Mouse (Mus musculus) bone marrow, adult 2 months (tissue): ENCODE results near the gene Ptrh2. TPM values are rescaled to one million over a fixed set of nuclear protein-coding genes. Genes with fewer than 3 reads are reported as not detected.

Source experiments
- H3K27ac ChIP-seq: fragments of 200-500 bp; 2 replicates; pipeline ENCODE4 v1.5.1; 2012; ENCODE audit warnings: low read depth, mild to moderate bottlenecking, control low read depth, inconsistent platforms, low read length; ENCODE audit not compliant: control insufficient read depth, poor library complexity, insufficient read depth
- H3K4me1 ChIP-seq: fragments of 200-500 bp; 2 replicates; pipeline ENCODE4 v1.6.1; 2011; ENCODE audit warnings: low read length; ENCODE audit not compliant: control insufficient read depth, insufficient read depth
- H3K4me3 ChIP-seq: fragments of 200-500 bp; replicated peaks from 2 replicates; pipeline ENCODE3; 2011; ENCODE audit warnings: mild to moderate bottlenecking, low read depth, low read length, control low read depth; ENCODE audit not compliant: control insufficient read depth
- CTCF ChIP-seq: fragments of 200-500 bp; IDR thresholded peaks from 2 replicates; pipeline ENCODE4 v1.5.1; 2011; ENCODE audit warnings: low read length, control low read depth; ENCODE audit not compliant: control insufficient read depth, insufficient read depth
- POLR2A ChIP-seq: fragments of 200-500 bp; IDR thresholded peaks from 2 replicates; pipeline ENCODE4 v1.6.1; 2011; ENCODE audit warnings: low read depth, mild to moderate bottlenecking, control low read depth, low read length, borderline replicate concordance; ENCODE audit not compliant: control insufficient read depth
- WGBS: fragments of 180-500 bp; shearing (Covaris S2); methylation state at CpG from one replicate; pipeline ENCODE4 v1.1.7; 2018; 5-methylcytosine and 5-hydroxymethylcytosine counted together
- polyA plus RNA-seq: library from polyadenylated mRNA; stranded (reverse); fragments of >200 nt; gene quantifications from 2 replicates; pipeline ENCODE4 v1.2.4, GENCODE M21; 2011; ENCODE audit warnings: low replicate concordance; ENCODE audit not compliant: missing spikeins, insufficient read depth, insufficient read length

The Ptrh2 gene
- polyA plus RNA-seq, 1 experiment = 14.3 TPM

DNA sequence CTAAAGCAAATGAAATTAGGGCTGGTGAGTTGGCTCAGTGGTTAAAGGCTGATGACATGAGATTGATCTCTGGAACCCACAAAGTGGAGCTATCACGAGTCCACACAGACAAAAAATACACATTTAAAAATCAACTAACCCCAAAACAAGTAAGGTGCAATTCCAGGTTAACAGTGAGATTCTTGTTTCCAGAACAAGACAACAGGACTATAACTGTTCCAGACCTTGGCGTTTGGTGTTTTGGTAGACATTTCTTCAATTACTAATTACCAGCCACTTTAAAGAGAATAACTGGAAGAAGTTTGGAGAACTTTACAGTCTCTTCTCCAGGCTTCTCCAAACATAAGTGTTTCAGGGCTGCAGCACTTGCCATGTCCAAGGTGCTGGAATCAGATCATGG, 8.8 kb downstream of the Ptrh2 start:
- TF ChIP-seq POLR2A (no peak), CTCF (no peak)

DNA sequence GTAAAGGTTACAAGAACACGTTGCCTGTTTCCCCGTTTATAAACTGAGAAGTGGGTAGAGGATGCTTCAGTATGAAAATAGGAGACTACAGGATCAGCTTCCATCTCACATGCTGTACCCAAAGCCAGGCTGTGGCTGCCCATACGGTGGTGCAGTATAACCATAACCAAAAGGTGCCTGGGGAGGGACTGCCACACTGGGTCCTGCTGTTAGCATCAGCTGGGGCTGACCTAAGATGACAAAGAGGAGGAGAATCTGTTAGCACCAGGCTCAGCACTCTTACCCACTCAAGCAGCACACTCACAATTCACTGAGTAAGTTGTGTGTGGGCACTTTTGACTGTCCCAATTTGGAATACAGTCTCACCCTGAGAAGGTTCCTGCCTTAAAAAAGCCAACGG, 11.7 kb downstream of the Ptrh2 start:
- 74% methylated on average over 4 of the region's 4 CpGs for WGBS
- no peak for TF ChIP-seq POLR2A
- TF ChIP-seq CTCF = no peak

More for the DNA sequence above, 8.8 kb downstream of the Ptrh2 start:
- Histone ChIP-seq H3K27ac (no peak overlapping the region), H3K4me3 (no peak overlapping the region), H3K4me1 (no peaks in the 10 kb centered on the region)
- 80% methylated on average over 2 of the region's 2 CpGs for WGBS

DNA sequence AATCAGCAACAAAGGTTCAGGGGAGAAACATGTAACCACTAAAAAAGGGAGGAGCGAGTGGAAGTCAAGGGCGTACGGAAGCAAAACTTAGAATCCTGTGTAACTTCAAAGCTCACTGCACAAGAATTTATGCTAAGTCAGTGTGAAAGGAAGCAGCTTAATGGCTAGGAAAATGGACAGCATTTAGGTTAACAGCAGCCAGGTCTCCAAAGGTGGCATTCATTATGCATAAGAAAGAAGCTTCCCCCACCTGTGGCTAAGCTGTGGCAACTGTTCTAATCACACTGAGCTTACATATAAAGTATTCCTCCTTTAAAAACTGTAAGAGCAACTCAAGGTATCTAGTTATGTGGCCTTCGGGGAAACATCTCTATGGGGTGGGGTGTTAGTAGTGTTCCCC, 17.4 kb downstream of the Ptrh2 start:
- TF ChIP-seq CTCF (no peak), POLR2A (no peak)
- Histone ChIP-seq H3K4me1 (no peaks in the 10 kb centered on the region), H3K4me3 (no peak overlapping the region), H3K27ac (no peak overlapping the region)
- WGBS = 95% methylated on average over 4 of the region's 4 CpGs

More for the DNA sequence above, 11.7 kb downstream of the Ptrh2 start:
- Histone ChIP-seq H3K27ac (no peak overlapping the region), H3K4me3 (no peak overlapping the region), H3K4me1 (no peaks in the 10 kb centered on the region)

DNA sequence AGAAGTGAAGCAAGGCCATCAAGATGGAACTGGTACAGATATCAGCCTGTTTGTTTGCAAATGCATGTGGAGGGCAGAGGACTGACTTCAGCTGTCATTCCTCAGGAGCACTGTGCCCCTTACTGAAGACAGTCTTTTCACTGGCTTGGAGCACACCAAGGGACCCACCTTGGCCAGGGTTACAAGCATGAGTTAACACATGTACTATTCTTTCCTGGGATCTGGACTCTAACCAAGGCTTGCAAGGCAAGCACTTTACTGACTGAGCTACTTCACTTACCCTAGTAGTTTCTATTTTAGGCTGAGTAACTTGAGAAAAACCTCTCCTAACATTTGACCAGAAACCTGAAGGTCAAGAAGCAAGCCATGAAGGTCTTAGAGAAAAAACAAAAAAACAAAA, 30.8 kb downstream of the Ptrh2 start:
- Histone ChIP-seq H3K4me1 (no peaks in the 10 kb centered on the region; the same call in 1 of the 2 replicates), H3K27ac (no peak overlapping the region), H3K4me3 (no peak overlapping the region)
- no peak for TF ChIP-seq POLR2A
- no peak for TF ChIP-seq CTCF

DNA sequence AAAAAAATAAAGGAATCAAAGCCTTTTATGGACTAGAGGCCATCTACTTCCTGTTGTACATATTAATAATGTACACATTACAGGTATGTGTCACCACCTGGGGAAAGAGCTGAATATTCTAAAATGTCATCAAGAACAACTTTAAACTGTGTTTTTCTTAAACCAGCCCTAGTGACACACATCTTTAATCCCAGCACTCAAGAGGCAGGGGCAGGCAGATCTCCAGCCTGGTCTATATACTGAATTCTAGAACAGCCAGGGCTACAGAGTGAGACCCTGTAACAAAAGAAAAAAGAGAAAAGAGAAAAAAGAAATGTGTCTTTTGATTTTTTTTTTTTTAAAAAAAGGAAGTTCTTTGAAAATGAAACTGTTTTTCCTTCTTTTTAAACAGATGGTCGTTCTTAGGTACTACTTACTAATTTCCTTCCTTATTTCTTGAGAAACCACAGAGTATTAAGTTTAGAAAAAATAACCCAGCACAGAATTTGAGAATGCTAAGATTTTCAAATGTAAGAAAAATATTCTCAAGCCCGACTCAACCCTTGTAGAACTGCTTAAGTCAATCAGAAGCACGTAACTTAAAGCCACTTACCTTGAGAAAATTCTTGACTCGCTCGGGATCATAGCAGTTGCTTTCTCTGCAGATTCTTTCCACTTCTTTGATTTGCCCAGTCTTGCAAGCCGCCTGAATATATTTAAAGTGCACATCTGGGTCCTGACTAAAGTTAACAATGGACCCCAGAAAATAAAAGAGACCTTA, 33.7 kb downstream of the Ptrh2 start:
- Histone ChIP-seq H3K4me1 (peaks cover 1% of the 10 kb centered on the region; the same call in 1 of the 2 replicates), H3K4me3 (no peak overlapping the region), H3K27ac (peak overlapping the region; percentile 93; the same call in 1 of the 2 replicates)
- TF ChIP-seq CTCF (no peak), POLR2A (no peak)
- WGBS = 11% methylated on average over 6 of the region's 6 CpGs

DNA sequence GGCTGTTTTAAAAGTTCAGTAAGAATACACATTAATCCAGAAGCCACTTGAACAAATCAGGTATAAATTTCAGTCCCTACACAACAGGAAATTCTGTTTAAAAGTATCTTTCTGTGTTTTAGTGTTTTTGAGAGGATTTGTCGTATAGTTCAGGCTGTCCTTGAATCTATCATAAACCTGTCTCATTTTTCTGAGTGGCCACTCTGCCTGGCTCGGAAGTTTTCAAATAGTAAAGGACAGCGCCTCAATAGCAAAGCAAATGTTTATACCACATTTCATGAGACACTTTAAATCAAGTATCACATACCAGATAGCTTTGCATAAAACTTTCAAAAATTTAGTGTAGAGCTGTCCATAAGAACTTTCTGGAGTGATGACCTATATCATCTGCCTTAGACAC, 34.6 kb downstream of the Ptrh2 start:
- WGBS = 87% methylated on average over 3 of the region's 3 CpGs
- H3K4me1 ChIP-seq = peaks cover 1% of the 10 kb centered on the region; the same call in 1 of the 2 replicates
- H3K27ac ChIP-seq = no peak overlapping the region; the same call in 1 of the 2 replicates

DNA sequence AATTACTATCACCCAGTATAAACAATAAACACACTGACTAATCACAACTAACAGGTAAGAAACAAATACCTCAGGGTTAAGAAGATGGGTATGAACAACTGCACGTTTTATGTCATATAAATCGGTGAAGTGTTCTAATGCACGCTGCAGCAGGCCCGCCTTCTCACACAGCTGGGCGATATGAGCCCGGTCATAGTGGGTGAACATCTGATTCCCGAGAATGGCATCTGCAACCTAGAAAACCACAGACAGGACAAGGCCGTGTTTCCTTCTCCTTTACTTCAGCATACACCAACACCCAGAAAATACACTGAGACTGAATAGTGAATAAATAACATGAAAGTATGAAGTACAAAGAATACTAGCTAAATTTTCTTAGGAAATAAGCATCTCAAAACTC, 35.6 kb downstream of the Ptrh2 start:
- no peak overlapping the region for H3K4me3 ChIP-seq
- WGBS = 12% methylated on average over 8 of the region's 8 CpGs
- TF ChIP-seq CTCF = no peak
- no peak for TF ChIP-seq POLR2A
- no peak overlapping the region for H3K27ac ChIP-seq
- peaks cover 1% of the 10 kb centered on the region; the same call in 1 of the 2 replicates for H3K4me1 ChIP-seq

More for the DNA sequence above, 34.6 kb downstream of the Ptrh2 start:
- no peak overlapping the region for H3K4me3 ChIP-seq
- no peak for TF ChIP-seq CTCF
- no peak for TF ChIP-seq POLR2A

DNA sequence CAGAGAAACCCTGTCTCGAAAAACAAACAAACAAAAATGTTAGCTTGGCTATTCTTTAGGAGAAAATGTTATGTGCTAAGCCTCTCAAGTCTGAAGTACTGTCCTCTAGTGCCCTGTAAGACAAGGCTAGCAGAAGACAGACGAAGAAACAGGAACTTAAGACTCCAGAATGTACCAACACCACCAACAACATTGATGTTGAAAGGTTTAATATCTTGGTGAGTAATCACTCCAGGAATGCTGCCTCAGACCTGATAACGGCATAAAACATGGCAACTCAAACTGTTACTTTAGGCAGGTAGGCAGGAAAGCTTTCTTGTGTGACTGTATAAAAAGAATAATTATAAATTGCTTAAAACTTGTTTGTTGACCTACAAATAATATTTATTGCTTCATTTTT, 40.2 kb downstream of the Ptrh2 start:
- TF ChIP-seq CTCF = no peak
- TF ChIP-seq POLR2A = no peak
- Histone ChIP-seq H3K4me1 (peaks cover 1% of the 10 kb centered on the region; the same call in 1 of the 2 replicates), H3K4me3 (no peak overlapping the region), H3K27ac (no peak overlapping the region)
- WGBS = 55% methylated on average over 3 of the region's 3 CpGs

DNA sequence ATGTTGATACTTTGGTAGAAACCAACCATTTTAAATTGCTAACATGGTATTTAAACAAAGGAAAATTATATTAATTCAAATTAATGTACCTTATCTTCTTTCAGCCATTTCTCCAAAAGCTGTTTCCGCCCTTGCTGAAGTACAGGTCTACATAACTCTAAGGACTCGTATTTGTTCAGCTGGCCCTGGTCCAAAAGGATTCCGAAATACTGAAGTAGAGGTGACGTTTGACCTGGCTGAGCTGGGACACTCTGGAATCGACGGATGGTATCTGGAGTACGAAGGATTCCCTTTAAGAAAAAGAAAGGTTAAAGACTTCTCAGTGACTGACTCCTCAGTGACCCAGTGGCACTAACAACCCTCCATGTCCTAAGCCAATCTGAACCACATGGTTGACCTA, 41.2 kb downstream of the Ptrh2 start:
- WGBS = 83% methylated on average over 7 of the region's 7 CpGs
- no peak overlapping the region for H3K4me3 ChIP-seq
- TF ChIP-seq CTCF (no peak), POLR2A (no peak)
- H3K27ac ChIP-seq = no peak overlapping the region
- peaks cover 1% of the 10 kb centered on the region; the same call in 1 of the 2 replicates for H3K4me1 ChIP-seq
